Mouse (Mus musculus) forebrain, embryonic 13.5 days (tissue): Measurements from ENCODE around the gene Clcnka. TPM values are rescaled to one million over a fixed set of nuclear protein-coding genes. Genes with fewer than 3 reads are reported as not detected.

Experiments used
- ATAC-seq: fragments of 200-750 bp; cut with Nextera tagmentation; 2 replicates; pipeline ENCODE4 v1.8.0; 2017
- H3K27ac ChIP-seq: fragments of 300-500 bp; sonication (generic); 2 replicates; pipeline ENCODE4 v1.5.1; 2015; ENCODE audit warnings: inconsistent platforms, mild to moderate bottlenecking, moderate library complexity
- H3K27me3 ChIP-seq: fragments of 300-500 bp; sonication (generic); 2 replicates; pipeline ENCODE4 v1.6.1; 2015; ENCODE audit warnings: mild to moderate bottlenecking, inconsistent platforms
- H3K36me3 ChIP-seq: fragments of 300-500 bp; sonication (generic); 2 replicates; pipeline ENCODE4 v1.6.1; 2015; ENCODE audit warnings: mild to moderate bottlenecking, inconsistent platforms; ENCODE audit not compliant: poor library complexity, severe bottlenecking
- H3K4me1 ChIP-seq: fragments of 300-500 bp; sonication (generic); 2 replicates; pipeline ENCODE4 v1.6.1; 2015; ENCODE audit warnings: inconsistent platforms
- H3K4me2 ChIP-seq: fragments of 300-500 bp; sonication (generic); 2 replicates; pipeline ENCODE4 v1.6.1; 2015; ENCODE audit warnings: inconsistent platforms, mild to moderate bottlenecking, moderate library complexity
- H3K4me3 ChIP-seq: fragments of 300-500 bp; sonication (generic); 2 replicates; pipeline ENCODE4 v1.5.1; 2015; ENCODE audit warnings: mild to moderate bottlenecking, inconsistent platforms
- H3K9ac ChIP-seq: fragments of 300-500 bp; sonication (generic); 2 replicates; pipeline ENCODE4 v1.6.1; 2015; ENCODE audit warnings: mild to moderate bottlenecking, inconsistent platforms
- H3K9me3 ChIP-seq: fragments of 300-500 bp; sonication (generic); replicated peaks from 2 replicates; pipeline ENCODE4 v1.6.1; 2016; ENCODE audit warnings: inconsistent platforms
- WGBS: fragments of 180-500 bp; shearing (Covaris S2); methylation state at CpG from one replicate; pipeline ENCODE4 v1.1.7; 2015; 5-methylcytosine and 5-hydroxymethylcytosine counted together
- polyA plus RNA-seq: library from polyadenylated mRNA; unstranded; fragments of >200 nt; fragmentation: Nextera tagmentation; extraction: Ambion mirVana; gene quantifications from 2 replicates; pipeline ENCODE4 v1.2.1, GENCODE M21; 2015

Clcnka gene
- polyA plus RNA-seq: 0.10 TPM in 1 of 2 replicates, not detected in the other

DNA sequence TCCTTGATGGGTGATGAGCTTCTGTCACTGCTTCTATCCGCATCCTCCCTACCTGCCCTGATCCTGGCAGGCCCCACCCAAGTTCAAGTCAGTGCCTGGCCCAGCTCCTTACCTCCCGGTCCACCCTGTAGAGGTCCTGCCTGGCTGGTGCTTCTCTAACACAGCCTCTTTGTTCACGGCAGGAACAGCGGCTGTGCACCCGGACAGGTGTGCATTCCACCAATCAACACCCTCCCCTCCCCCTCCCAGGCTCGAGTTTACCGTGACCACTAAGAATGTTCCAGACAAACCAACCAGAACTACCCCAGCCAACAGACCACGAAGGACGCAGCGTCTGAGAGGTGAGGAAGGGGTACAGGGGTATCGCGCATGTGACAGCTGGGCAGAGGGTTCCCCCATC is at the start of gene Clcnka:
TSS of gene Clcnka (minus strand) at position 180 of the 400 bp plus-strand sequence.
- Histone ChIP-seq H3K27ac (no peak within 1 kb of the TSS), H3K36me3 (no peaks in the 10 kb centered on the region), H3K9ac (no peak within 1 kb of the TSS), H3K4me3 (no peak within 1 kb of the TSS), H3K9me3 (no peaks in the 10 kb centered on the region), H3K27me3 (peaks cover 14% of the 10 kb centered on the region), H3K4me1 (no peaks in the 10 kb centered on the region), H3K4me2 (no peak within 1 kb of the TSS)
- WGBS: 68% methylated on average over 12 of the region's 12 CpGs
- ATAC-seq: no peak

DNA sequence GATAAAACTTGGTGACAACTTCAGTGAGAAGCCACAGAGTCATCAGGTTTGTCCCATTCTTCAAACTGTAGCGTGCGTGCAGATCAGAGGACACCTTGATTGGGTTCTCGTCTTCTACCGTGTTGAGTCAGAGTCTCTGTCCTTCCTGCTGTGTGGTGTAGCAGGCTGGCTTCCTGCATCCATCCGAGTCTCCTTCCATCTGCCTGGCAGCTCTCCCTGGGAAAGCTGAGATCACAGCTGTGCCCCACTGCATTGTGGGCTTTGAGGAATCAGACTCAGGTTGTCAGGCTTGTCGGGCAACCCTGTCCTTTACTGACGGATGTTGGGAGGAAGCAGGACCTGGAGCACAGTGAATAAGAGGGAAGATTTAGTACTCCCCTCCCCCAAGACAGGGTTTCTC is 47.7 kb upstream of the Clcnka start:
- Histone ChIP-seq H3K9me3 (no peaks in the 10 kb centered on the region), H3K9ac (peak overlapping the region; percentile 97; the same call in 1 of the 2 replicates), H3K4me2 (peak overlapping the region; percentile 92), H3K4me1 (peaks cover 22% of the 10 kb centered on the region), H3K27me3 (no peaks in the 10 kb centered on the region), H3K36me3 (peaks cover 48% of the 10 kb centered on the region), H3K27ac (no peak overlapping the region), H3K4me3 (peak overlapping the region; percentile 98)
- 79% methylated on average over 7 of the region's 7 CpGs for WGBS
- ATAC-seq: no peak

DNA sequence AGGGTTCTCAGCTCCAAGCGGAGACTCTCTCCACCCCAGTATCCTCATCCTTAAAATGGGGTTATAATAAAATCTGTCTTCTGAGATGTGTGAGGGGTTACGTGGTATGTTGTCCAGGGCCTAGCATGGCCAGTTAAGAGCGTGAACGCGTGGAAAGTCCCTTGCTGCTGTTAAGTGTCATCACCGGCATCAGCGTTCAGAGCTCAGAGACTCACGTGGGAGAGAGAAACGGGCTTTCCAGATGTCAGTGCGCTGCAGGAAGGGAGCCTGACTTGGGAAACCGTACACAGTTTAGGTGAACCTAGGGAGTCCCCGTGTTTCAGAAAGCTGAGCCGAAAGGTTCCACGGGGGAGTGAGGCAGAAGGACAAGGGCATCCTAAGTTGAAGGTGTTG is 46.8 kb upstream of the Clcnka start:
- Histone ChIP-seq H3K27ac (0 out of 2 replicates have a peak overlapping the region, but pooled peaks have one; percentile 70), H3K36me3 (peaks cover 42% of the 10 kb centered on the region), H3K27me3 (no peaks in the 10 kb centered on the region), H3K4me2 (peak overlapping the region; percentile 92), H3K4me1 (peaks cover 22% of the 10 kb centered on the region), H3K9me3 (no peaks in the 10 kb centered on the region), H3K9ac (peak overlapping the region; percentile 97), H3K4me3 (peak overlapping the region; percentile 98)
- 17% methylated on average over 14 of the region's 14 CpGs for WGBS
- ATAC-seq: no peak

DNA sequence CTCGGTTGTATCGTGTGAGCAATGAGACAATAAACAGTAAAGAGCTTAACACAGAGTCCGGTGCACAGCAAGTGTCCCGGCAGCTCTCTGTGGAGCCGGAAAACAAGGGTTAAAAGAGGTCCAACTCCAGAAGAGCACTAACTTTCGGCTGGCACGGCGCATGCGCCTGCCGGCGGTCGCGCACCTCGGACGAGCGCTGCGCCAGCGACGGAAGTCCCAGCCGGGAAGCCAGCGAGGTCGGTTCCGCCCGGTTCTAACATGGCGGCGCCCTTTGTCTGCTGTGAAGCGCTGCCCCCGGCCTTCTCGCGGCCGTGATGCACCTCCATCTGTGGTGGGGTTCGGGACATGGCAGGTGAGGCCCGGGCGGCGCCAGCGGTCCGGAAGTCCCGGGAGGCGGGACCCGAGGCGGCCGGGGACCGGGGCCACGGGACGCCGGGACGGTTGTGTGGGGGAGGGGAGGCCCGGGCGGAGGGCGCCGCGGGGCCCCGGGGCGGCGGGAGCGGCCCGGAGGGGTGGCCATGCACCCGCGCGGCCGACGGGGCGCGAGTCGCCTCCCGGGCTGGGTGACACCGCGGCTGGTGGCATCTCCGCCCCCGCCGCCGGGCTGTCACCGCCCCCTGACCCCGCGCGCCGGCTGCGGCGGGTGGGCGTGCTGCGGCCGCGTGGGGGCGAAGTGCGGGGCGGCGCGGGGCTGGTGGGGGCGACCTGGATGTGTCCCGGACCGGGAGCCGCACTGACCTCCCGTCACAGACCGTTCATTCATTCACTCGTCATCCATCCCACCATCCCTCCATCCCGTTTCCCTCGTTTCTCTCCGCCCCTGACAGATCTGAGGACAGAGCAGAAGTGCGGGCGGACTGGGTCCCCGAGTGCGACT is 46.2 kb upstream of the Clcnka start, which contains the start of gene Zbtb17:
TSS of gene Zbtb17 (plus strand) at position 204 of the 877 bp plus-strand sequence.
- H3K9ac ChIP-seq: peak within 1 kb of the TSS; percentile 97
- peak; percentile 93 for ATAC-seq
- H3K4me1 ChIP-seq: peaks cover 22% of the 10 kb centered on the region
- peak within 1 kb of the TSS; percentile 92 for H3K4me2 ChIP-seq
- WGBS: under 1% methylated on average over 48 of the region's 102 CpGs
- no peaks in the 10 kb centered on the region for H3K9me3 ChIP-seq
- H3K27ac ChIP-seq: peak within 1 kb of the TSS; percentile 70
- H3K4me3 ChIP-seq: peak within 1 kb of the TSS; percentile 98
- H3K27me3 ChIP-seq: no peaks in the 10 kb centered on the region
- H3K36me3 ChIP-seq: peaks cover 36% of the 10 kb centered on the region

DNA sequence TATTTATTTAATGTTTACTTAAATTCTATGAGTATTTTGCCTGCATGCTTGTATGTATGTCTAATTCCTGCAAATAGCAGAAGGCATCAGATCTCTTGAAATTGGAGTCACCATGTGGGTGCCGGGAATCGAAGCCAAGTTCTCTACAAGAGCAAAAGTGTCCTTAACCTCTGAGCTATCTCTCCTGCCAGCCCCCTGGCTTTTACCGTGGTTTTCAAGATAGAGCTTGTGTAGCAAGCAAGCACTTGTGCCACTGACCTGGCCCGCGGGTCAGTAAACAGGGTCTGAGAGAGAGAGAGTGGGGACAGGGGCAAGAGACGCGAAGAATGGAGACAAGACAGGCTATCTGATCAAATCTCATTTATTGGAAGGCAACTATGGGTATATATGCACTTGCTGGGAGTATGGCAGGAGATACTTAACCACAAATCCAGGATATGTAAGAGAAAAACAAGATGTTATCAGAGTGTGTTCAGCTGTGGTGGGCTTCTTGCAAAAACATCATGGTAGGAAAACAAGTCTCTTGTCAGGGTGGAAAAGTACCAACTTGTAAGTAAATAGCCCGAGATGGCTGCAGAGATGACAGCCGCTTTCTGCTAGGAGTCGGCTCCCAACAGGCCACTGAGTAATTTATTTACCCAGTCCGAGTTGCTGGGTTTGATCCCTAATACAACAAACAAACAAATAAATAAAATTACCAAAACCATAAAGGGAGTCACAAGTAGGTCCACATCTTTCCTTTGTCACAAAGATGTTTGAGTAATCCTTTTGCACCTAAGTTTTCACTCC is 45.3 kb upstream of the Clcnka start:
- Histone ChIP-seq H3K9me3 (no peaks in the 10 kb centered on the region), H3K9ac (peak overlapping the region; percentile 97), H3K4me1 (peaks cover 22% of the 10 kb centered on the region), H3K4me2 (peak overlapping the region; percentile 92), H3K36me3 (peaks cover 28% of the 10 kb centered on the region), H3K27ac (no peak overlapping the region), H3K27me3 (no peaks in the 10 kb centered on the region), H3K4me3 (peak overlapping the region; percentile 98)
- WGBS: 48% methylated on average over 11 of the region's 11 CpGs
- no peak for ATAC-seq

DNA sequence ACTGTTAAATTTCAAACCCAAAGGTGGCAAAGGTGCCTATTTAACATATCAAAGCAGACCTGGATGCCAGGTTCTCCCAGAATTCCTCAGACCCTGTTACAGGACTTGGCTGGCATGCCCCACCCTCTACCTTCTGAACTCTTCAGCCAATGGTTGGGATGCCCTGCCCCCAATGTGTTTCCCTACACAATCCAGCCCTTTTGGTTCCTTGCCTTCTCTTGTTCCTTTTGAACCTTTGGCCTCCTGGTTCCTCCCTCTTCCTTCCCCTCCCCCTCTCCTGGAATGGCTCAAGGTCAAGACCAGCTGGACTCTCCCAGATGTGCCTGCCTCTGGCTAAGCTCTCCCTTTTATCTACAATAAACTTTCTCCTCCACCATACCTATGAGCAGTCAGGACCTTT is 42.4 kb upstream of the Clcnka start:
- H3K4me3 ChIP-seq: no peak overlapping the region
- no peak overlapping the region for H3K9ac ChIP-seq
- no peaks in the 10 kb centered on the region for H3K27me3 ChIP-seq
- H3K4me1 ChIP-seq: peaks cover 12% of the 10 kb centered on the region
- ATAC-seq: no peak
- no peak overlapping the region for H3K27ac ChIP-seq
- no peaks in the 10 kb centered on the region for H3K9me3 ChIP-seq
- H3K4me2 ChIP-seq: no peak overlapping the region
- no peaks in the 10 kb centered on the region for H3K36me3 ChIP-seq

DNA sequence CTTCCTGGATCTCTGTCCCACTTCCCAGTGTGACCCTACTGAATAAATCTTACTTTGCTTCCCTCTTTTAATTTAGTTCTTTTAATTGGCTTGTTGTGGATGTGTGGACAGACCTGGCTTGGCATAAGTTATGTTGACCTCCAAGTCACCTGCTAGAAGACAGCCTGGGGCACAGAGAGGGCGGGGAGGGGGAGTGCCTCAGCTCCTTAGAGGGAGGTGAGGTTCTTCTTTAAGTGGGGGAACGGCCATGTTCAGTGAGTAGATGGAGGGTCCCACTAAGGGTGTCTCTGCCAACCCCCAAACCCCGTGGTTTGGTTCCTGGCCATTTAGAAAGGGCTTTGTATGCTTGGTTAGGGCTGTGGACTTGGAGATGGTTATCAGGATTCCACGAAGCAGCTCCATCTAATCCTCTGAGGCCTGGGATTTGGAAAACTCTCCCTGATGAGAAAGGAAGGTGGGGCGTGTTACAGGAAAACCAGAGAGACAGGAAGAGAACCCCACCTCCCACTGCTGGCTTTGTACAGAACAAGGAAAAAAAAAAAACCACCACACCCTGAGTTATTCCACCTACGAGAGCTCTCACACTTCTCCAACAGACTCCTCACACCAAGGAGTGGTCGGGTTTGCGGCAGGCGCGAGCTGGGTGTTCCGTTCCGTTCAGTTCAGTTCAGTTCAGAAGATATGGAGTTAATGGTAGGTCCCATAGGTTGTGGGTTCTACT is 40.7 kb upstream of the Clcnka start:
- ATAC-seq: no peak
- Histone ChIP-seq H3K4me2 (no peak overlapping the region), H3K36me3 (no peaks in the 10 kb centered on the region), H3K27me3 (no peaks in the 10 kb centered on the region), H3K27ac (no peak overlapping the region), H3K4me3 (no peak overlapping the region), H3K9me3 (no peaks in the 10 kb centered on the region), H3K4me1 (peaks cover 5% of the 10 kb centered on the region), H3K9ac (no peak overlapping the region)
- WGBS: 85% methylated on average over 12 of the region's 12 CpGs

DNA sequence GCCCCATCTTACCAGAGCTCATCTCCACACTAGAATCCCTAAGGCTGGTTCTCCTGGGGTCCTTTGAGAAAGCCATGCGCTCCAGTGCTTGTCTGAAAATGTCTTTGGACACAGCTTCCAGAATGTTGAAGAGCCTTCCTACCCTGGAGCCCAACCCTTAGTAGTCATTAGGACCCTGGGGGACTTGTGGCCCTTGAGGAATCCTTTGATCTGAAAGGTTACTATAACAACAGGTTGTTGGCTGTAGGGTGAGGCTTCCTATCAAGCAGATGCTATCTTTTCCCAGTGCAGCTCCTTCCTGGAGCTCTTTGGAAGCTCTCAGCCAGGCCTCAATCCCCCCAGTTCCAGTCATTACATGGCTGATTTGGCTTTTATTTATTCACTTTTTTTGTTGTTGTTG is 37.5 kb upstream of the Clcnka start, which contains the start of gene Srarp:
TSS of gene Srarp (minus strand) at position 132 of the 400 bp plus-strand sequence.
- Histone ChIP-seq H3K4me1 (no peaks in the 10 kb centered on the region), H3K9ac (no peak within 1 kb of the TSS), H3K9me3 (no peaks in the 10 kb centered on the region), H3K4me2 (no peak within 1 kb of the TSS), H3K27ac (no peak within 1 kb of the TSS), H3K4me3 (no peak within 1 kb of the TSS), H3K27me3 (0 out of 2 replicates have a peak, but pooled peaks cover 4% of the 10 kb centered on the region), H3K36me3 (no peaks in the 10 kb centered on the region)
- no peak for ATAC-seq
- WGBS: 100% methylated on average over 1 of the region's 1 CpGs

DNA sequence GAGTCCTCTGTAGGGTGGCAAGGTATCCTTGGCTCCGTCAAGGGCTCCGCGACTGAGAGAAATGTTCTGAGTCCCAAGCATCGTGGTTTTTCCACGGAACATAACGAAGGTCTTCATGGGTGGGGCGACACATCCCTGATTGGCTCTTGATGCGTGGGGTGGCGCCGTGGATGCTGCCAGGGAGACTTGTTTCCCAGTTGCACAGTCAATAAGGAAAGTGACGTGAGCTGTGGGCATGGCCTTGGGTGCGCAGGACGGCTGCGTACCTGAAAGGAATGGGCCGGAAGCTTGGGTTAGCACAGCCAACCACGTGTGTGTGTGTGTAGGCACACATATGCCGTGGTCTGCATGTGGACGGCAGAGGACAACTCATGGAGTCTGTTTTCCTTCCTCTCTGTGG is 34.7 kb upstream of the Clcnka start:
- H3K4me2 ChIP-seq: no peak overlapping the region
- WGBS: 84% methylated on average over 18 of the region's 18 CpGs

DNA sequence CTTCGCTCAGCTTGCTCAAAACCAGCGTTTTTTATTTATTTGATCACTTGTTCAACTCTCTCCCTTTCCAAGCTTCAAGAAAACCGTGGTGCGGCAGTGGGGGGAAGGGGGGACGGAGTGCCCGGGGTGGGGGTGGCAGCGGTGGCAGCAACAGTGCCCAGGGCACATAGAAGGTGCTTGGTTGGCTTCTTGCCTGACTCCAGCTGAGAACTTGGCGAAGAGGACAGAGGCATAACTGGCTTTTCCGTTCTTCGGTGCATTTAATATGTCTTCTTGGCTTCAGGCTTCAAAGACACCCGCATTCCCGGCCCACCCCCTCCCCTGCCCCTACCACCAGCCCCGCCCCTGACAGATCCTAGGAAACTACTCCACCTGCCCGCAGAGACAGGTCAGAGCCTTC is 34.1 kb upstream of the Clcnka start:
- H3K9ac ChIP-seq: no peak overlapping the region
- WGBS: 73% methylated on average over 14 of the region's 14 CpGs
- no peak overlapping the region for H3K4me2 ChIP-seq
- no peaks in the 10 kb centered on the region for H3K36me3 ChIP-seq
- H3K27ac ChIP-seq: no peak overlapping the region
- H3K4me3 ChIP-seq: no peak overlapping the region
- ATAC-seq: no peak
- H3K27me3 ChIP-seq: 0 out of 2 replicates have a peak, but pooled peaks cover 4% of the 10 kb centered on the region
- H3K4me1 ChIP-seq: no peaks in the 10 kb centered on the region
- H3K9me3 ChIP-seq: no peaks in the 10 kb centered on the region

More for the DNA sequence above, 34.7 kb upstream of the Clcnka start:
- Histone ChIP-seq H3K4me3 (no peak overlapping the region), H3K9me3 (no peaks in the 10 kb centered on the region), H3K36me3 (no peaks in the 10 kb centered on the region), H3K27me3 (0 out of 2 replicates have a peak, but pooled peaks cover 4% of the 10 kb centered on the region), H3K27ac (no peak overlapping the region), H3K9ac (no peak overlapping the region), H3K4me1 (no peaks in the 10 kb centered on the region)
- ATAC-seq: no peak

DNA sequence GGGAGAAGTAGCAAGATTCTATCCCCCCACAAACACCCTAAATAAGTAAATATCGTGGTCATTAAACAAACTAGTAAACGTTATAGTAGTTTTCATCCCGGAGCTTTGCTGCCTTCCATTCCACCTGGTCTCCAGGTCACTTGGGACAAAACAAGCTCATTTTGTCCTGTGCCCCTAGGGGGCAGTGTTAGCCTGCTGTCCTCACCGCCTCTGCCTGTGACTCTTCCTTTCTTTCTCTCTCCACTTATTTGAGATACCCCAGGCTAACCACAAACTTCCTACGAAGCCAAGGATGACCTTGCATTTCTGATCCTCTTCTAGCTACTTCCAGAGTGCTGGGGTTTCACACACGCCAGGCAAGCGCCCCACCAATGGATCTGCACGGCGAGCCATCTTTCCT is 32.5 kb upstream of the Clcnka start:
- Histone ChIP-seq H3K9me3 (no peaks in the 10 kb centered on the region), H3K4me2 (no peak overlapping the region), H3K27ac (no peak overlapping the region), H3K9ac (no peak overlapping the region), H3K4me1 (peaks cover 3% of the 10 kb centered on the region), H3K4me3 (no peak overlapping the region), H3K36me3 (no peaks in the 10 kb centered on the region), H3K27me3 (0 out of 2 replicates have a peak, but pooled peaks cover 6% of the 10 kb centered on the region)
- 51% methylated on average over 9 of the region's 9 CpGs for WGBS
- no peak for ATAC-seq
